Mouse (Mus musculus) telencephalon, adult 2 months (tissue): ENCODE results near the gene Ostf1.
"Not testable (repeated sequence)": the region's sequence is repeated elsewhere in the genome, so short reads cannot be mapped to it uniquely, and the experiment has no call there.

Source experiments
- DNase-seq: peaks from one replicate; pipeline ENCODE4 v3.0.0-alpha.2; 2011; ENCODE audit warnings: low read depth, low spot score

The Ostf1 gene

GRCm38 (mm10) chr19:18599051-18599450, 32.6 kb downstream of the Ostf1 start:
- no peak for DNase-seq

- DNase-seq = no peak
These were observed 33.2 kb downstream of the Ostf1 start for GRCm38 (mm10) chr19:18598265-18598926.

GRCm38 (mm10) chr19:18597772-18598171, 33.9 kb downstream of the Ostf1 start:
- DNase-seq = no peak

- DNase-seq = no peak
These were observed 34.7 kb downstream of the Ostf1 start for GRCm38 (mm10) chr19:18596876-18597275.

GRCm38 (mm10) chr19:18593722-18594121, 37.9 kb downstream of the Ostf1 start:
- DNase-seq = no peak

GRCm38 (mm10) chr19:18592919-18593318, 38.7 kb downstream of the Ostf1 start:
- DNase-seq = no peak

GRCm38 (mm10) chr19:18590942-18591354, 40.7 kb downstream of the Ostf1 start:
- DNase-seq = no peak

GRCm38 (mm10) chr19:18590234-18590633, 41.4 kb downstream of the Ostf1 start:
- no peak for DNase-seq

- DNase-seq = no peak
These were observed 42.3 kb downstream of the Ostf1 start for GRCm38 (mm10) chr19:18589276-18589675.

- DNase-seq = not testable (repeated sequence)
These were observed 42.8 kb downstream of the Ostf1 start for GRCm38 (mm10) chr19:18588801-18589200.

- no peak for DNase-seq
These were observed 43.4 kb downstream of the Ostf1 start for GRCm38 (mm10) chr19:18588243-18588642.

GRCm38 (mm10) chr19:18587118-18587517, 44.5 kb downstream of the Ostf1 start:
- DNase-seq = no peak

GRCm38 (mm10) chr19:18584621-18585020, 47.0 kb downstream of the Ostf1 start:
- no peak for DNase-seq

- no peak for DNase-seq
These were observed 47.9 kb downstream of the Ostf1 start for GRCm38 (mm10) chr19:18583706-18584105.

- no peak for DNase-seq
These were observed 48.7 kb downstream of the Ostf1 start for GRCm38 (mm10) chr19:18582887-18583286.

- no peak for DNase-seq
These were observed 49.4 kb downstream of the Ostf1 start for GRCm38 (mm10) chr19:18582226-18582625.

GRCm38 (mm10) chr19:18581046-18581445, 50.6 kb downstream of the Ostf1 start:
- DNase-seq = no peak

GRCm38 (mm10) chr19:18579012-18579358, 52.6 kb downstream of the Ostf1 start:
- DNase-seq = no peak

- no peak for DNase-seq
These were observed 53.2 kb downstream of the Ostf1 start for GRCm38 (mm10) chr19:18578216-18579011.

GRCm38 (mm10) chr19:18577348-18577747, 54.3 kb downstream of the Ostf1 start:
- DNase-seq = no peak

GRCm38 (mm10) chr19:18575891-18576290, 55.7 kb downstream of the Ostf1 start:
- no peak for DNase-seq

- no peak for DNase-seq
These were observed 57.7 kb downstream of the Ostf1 start for GRCm38 (mm10) chr19:18573907-18574306.

GRCm38 (mm10) chr19:18573443-18573842, 58.2 kb downstream of the Ostf1 start:
- no peak for DNase-seq
